Mouse (Mus musculus): ENCODE measurements around the gene Sema5a. TPM values are rescaled to one million over a fixed set of nuclear protein-coding genes. Genes with fewer than 3 reads are reported as not detected.

Sema5a gene
- polyA plus RNA-seq, 1 experiment from 2014 or later = 16.0 TPM

DNA sequence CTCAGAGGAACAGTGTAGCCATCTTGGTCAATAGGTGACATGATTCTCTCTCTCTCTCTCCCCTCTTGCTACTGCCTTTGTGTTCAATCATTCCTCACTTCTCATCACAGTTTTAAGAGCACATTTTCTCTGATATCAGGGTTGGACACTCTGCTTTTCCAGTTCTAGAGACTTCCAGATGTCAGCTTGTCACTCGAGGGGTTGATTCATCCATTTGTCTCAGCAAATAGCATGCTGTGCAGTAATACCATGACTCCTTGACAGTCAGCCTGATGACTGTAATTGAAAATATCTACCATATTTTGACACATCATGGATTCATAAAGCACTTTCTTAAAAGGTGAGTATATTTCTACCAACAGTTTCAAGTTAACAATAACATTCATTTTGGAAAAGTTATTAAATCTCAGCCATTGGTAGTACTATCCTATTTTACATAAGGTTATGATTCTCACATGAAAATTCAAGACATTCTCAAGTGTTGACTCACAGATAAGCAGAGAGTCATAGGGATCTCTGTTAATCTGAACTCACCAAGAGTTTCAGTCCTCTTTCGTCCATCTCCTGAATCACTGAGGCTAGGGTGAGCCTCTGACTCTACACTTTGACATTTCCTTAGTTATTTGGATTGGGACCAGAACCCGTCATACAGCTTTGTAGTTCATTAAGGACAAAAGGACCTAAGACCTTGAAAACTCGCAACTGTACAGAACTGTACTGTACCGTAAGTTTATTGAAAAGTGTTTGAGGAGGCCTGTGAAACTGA is 78.0 kb downstream of the Sema5a start:
- Histone ChIP-seq H3K27ac (no peak overlapping the region), H3K4me2 (replicated peaks) (no peak overlapping the region), H3K9me3 (no peaks in the 10 kb centered on the region), H3K4me1 (replicated peaks) (no peaks in the 10 kb centered on the region), H3K4me3 (replicated peaks) (no peak overlapping the region), H3K36me3 (no peaks in the 10 kb centered on the region), H3K27me3 (replicated peaks) (no peaks in the 10 kb centered on the region), H3K9ac (no peak overlapping the region)
- no peak for ATAC-seq
- WGBS = 88% methylated on average over 5 of the region's 5 CpGs

DNA sequence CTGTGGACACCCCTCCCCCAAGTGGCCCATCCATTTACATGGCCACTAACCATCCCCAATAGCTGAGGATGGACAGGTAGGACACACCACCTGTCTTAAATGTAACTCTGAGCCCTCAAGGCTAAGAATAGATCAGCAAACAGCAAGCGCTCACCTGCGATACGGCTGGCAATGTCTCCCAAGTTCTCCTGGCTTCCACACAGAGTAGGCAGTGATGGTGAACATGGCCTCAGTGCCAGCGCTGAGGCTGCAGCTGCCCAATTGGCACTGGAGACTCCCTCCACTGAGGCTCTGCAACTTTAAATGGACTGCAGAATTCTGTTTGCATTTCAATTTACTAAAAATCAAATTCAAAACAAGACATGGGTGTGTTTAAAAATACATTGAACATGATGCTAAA is 78.6 kb downstream of the Sema5a start:
- Histone ChIP-seq H3K4me3 (replicated peaks) (no peak overlapping the region), H3K36me3 (no peaks in the 10 kb centered on the region), H3K9me3 (no peaks in the 10 kb centered on the region), H3K4me2 (replicated peaks) (no peak overlapping the region), H3K27me3 (replicated peaks) (no peaks in the 10 kb centered on the region), H3K27ac (no peak overlapping the region), H3K4me1 (replicated peaks) (no peaks in the 10 kb centered on the region), H3K9ac (no peak overlapping the region)
- 94% methylated on average over 4 of the region's 4 CpGs for WGBS
- no peak for ATAC-seq

DNA sequence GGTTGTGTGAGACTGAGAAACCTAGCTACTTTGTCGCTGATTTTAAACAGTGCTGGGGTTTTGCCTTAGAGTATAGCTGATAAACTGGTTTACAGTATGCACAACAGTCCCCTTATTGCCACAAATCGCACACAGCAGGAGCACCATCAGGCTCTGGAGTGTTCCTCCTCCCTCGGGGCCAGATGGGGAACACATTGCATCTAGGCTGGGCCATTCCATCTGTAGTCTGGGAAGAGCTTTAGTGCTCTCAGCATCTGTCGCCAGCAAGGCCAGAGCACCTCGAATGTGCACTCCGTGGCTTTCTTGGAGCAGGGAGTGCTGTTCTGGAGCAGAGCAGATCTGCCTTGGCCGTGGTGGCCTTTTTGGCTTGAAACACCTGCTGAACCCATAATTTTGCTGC is 79.5 kb downstream of the Sema5a start:
- Histone ChIP-seq H3K4me2 (replicated peaks) (no peak overlapping the region), H3K27ac (no peak overlapping the region), H3K36me3 (no peaks in the 10 kb centered on the region), H3K27me3 (replicated peaks) (no peaks in the 10 kb centered on the region), H3K4me1 (replicated peaks) (no peaks in the 10 kb centered on the region), H3K9me3 (no peaks in the 10 kb centered on the region), H3K9ac (no peak overlapping the region), H3K4me3 (replicated peaks) (no peak overlapping the region)
- ATAC-seq = no peak
- WGBS = 70% methylated on average over 7 of the region's 7 CpGs

DNA sequence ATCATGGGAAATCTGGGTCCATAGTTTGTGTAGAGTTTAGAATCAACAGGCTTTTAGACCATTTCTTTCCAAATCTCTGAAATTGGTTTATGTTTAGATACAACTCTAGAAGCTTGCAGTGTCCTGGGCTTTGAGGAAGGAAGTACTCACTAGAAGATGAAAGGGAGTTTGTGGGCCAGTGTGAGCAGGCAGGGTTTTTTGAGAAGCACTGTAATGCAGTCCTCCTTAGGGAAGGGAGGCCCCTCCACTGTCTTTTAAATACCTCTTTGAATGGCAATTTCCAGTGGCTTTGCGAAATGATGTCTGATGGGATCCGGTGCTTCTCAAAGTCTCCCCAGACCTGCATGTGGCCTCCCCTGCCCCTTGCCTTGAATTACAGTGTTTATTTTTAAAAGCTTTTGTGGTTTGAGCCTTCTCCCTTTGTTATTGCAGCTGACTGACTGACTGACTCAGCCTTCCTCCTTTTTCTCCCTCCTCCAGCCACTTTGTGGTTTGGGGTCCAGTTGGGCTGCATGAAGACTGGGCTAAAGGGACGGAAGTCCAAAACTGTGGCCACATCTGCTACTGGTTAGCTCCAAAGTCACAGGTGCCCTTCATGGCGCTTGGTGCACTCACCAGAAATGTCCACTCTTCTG is 83.9 kb downstream of the Sema5a start:
- H3K27ac ChIP-seq = no peak overlapping the region
- 76% methylated on average over 4 of the region's 4 CpGs for WGBS
- H3K9me3 ChIP-seq = no peaks in the 10 kb centered on the region
- no peak overlapping the region for H3K4me2 ChIP-seq (replicated peaks)
- H3K4me3 ChIP-seq (replicated peaks) = no peak overlapping the region
- H3K9ac ChIP-seq = no peak overlapping the region
- no peak for ATAC-seq
- no peaks in the 10 kb centered on the region for H3K36me3 ChIP-seq
- H3K4me1 ChIP-seq (replicated peaks) = 0 out of 2 replicates have a peak, but pooled peaks cover 3% of the 10 kb centered on the region
- H3K27me3 ChIP-seq (replicated peaks) = no peaks in the 10 kb centered on the region

DNA sequence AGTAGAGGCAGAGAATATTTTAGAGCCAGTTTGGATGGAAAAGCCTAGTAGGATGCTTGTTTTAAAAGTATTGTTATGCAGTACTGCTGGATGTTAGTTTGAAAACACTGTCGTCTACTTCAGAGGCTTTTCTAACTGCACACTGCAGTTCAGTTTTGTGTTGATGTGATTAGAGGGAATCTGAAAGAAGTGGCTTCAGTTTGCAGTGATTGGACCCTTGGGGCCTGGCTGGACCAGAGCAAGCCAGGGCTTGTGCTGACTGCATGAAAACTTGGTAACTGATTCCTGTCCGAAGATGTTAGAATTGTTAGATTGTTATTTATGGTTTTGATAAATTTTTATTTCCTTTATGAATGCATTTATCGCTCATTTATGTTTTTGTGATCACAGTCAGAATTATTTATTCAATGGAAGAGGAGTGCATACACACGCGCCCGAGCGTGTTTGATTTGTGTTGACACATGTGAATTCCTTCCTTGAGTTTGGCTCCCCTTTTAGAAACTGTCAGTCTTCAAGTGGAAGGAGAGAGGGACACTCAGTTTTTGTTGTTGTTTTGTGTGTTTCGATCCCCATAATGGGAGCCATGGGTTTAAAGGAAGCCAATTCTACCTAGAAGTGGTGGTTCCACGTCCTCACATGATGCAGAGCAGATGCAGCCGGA is 85.2 kb downstream of the Sema5a start:
- no peak overlapping the region for H3K27ac ChIP-seq
- no peak overlapping the region for H3K9ac ChIP-seq
- H3K36me3 ChIP-seq = no peaks in the 10 kb centered on the region
- H3K9me3 ChIP-seq = no peaks in the 10 kb centered on the region
- H3K4me3 ChIP-seq (replicated peaks) = no peak overlapping the region
- no peak overlapping the region for H3K4me2 ChIP-seq (replicated peaks)
- 64% methylated on average over 10 of the region's 10 CpGs for WGBS
- H3K27me3 ChIP-seq (replicated peaks) = no peaks in the 10 kb centered on the region
- 0 out of 2 replicates have a peak, but pooled peaks cover 7% of the 10 kb centered on the region for H3K4me1 ChIP-seq (replicated peaks)
- no peak for ATAC-seq

DNA sequence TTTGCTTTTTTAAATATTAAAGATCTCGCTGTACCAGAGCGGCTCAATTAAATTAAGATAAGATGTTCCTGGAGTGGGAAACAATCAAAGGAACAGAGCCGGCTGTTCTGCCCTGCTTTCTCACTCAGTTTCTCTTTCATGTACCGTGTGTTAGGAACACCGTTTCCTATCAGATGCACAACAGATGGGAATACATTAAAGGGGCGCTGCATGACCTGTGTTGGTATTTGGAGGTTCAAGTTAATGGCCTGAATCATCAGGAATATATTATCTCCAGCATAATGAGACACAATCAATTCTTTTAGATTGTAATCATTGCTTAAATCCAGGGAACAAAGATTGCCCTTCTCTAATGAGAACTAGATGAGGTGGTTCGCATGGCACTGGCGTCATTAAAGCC is 85.8 kb downstream of the Sema5a start:
- 77% methylated on average over 8 of the region's 8 CpGs for WGBS
- H3K4me1 ChIP-seq (replicated peaks) = 0 out of 2 replicates have a peak, but pooled peaks cover 7% of the 10 kb centered on the region
- no peaks in the 10 kb centered on the region for H3K36me3 ChIP-seq
- H3K27ac ChIP-seq = no peak overlapping the region
- ATAC-seq = no peak
- H3K4me2 ChIP-seq (replicated peaks) = no peak overlapping the region
- H3K27me3 ChIP-seq (replicated peaks) = no peaks in the 10 kb centered on the region
- H3K9ac ChIP-seq = no peak overlapping the region
- H3K4me3 ChIP-seq (replicated peaks) = no peak overlapping the region
- H3K9me3 ChIP-seq = no peaks in the 10 kb centered on the region

DNA sequence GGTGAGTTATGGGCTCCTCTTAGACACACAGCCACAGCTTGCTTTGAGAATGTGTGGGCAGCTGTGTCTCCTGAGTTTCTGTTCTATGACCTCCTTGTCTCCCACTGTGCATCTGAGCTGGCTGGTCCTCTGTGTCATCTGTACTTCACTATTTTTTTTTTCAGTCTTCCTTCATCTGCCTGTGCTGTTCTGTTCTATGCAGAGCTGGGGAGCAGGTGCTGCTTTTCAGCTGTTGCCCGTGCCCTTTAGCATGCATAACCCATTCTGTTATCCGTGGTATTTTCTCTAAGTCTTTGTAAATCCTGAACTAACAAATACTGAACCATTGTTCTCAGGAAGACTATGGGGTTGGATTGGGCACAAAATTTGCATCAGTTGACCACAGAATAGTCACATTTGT is 86.4 kb downstream of the Sema5a start:
- Histone ChIP-seq H3K36me3 (no peaks in the 10 kb centered on the region), H3K9me3 (no peaks in the 10 kb centered on the region), H3K4me2 (replicated peaks) (no peak overlapping the region), H3K27ac (no peak overlapping the region), H3K27me3 (replicated peaks) (no peaks in the 10 kb centered on the region), H3K9ac (no peak overlapping the region), H3K4me1 (replicated peaks) (0 out of 2 replicates have a peak, but pooled peaks cover 7% of the 10 kb centered on the region), H3K4me3 (replicated peaks) (no peak overlapping the region)
- ATAC-seq = no peak
- 79% methylated on average over 2 of the region's 2 CpGs for WGBS

DNA sequence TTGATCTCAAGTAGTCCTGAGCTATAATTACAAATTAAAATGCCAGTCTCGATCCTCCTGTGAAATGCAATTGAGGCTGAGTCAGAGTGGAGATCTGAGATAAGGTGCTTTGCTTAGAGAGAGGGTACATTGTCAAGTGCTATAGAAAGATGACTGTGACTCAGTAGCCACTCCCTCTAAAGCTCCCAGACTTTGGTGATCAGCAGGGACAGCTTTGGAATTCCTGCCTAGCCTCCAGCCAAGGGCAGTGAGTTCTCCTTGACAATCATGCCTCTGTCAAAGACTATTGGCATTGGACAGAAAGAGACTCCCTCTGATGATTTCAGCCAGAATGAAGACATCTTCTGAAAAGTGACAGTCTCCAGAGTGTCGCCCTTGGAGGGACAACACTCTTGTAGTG is 88.8 kb downstream of the Sema5a start:
- Histone ChIP-seq H3K4me3 (replicated peaks) (no peak overlapping the region), H3K36me3 (no peaks in the 10 kb centered on the region), H3K9ac (no peak overlapping the region), H3K4me2 (replicated peaks) (no peak overlapping the region), H3K27me3 (replicated peaks) (no peaks in the 10 kb centered on the region), H3K4me1 (replicated peaks) (0 out of 2 replicates have a peak, but pooled peaks cover 7% of the 10 kb centered on the region), H3K27ac (no peak overlapping the region), H3K9me3 (no peaks in the 10 kb centered on the region)
- ATAC-seq = no peak
- 84% methylated on average over 2 of the region's 2 CpGs for WGBS

DNA sequence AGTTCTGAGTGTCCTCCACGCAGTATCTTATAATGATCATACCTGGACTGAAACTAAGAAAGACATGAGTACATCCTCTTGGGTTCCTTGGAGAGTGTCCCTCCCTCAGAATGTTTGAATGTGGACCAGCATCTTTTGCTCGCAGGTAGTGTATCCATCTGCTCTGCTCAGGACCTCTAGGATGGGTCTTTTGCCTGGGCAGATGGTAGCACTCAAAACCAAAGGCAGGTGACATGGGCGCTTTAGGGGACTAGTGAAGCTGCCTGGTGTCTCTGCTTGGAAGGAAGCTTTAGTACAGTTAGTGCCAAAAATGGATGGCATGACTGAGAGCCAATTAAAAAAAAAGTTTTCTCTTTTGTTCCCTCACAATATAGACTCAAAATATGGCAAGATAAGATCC is 93.2 kb downstream of the Sema5a start:
- Histone ChIP-seq H3K4me1 (replicated peaks) (peaks cover 4% of the 10 kb centered on the region; the same call in 1 of the 2 replicates), H3K27me3 (replicated peaks) (no peaks in the 10 kb centered on the region), H3K4me3 (replicated peaks) (no peak overlapping the region), H3K27ac (no peak overlapping the region), H3K9ac (no peak overlapping the region), H3K9me3 (no peaks in the 10 kb centered on the region), H3K4me2 (replicated peaks) (no peak overlapping the region), H3K36me3 (no peaks in the 10 kb centered on the region)
- ATAC-seq = no peak
- WGBS = 89% methylated on average over 3 of the region's 3 CpGs

DNA sequence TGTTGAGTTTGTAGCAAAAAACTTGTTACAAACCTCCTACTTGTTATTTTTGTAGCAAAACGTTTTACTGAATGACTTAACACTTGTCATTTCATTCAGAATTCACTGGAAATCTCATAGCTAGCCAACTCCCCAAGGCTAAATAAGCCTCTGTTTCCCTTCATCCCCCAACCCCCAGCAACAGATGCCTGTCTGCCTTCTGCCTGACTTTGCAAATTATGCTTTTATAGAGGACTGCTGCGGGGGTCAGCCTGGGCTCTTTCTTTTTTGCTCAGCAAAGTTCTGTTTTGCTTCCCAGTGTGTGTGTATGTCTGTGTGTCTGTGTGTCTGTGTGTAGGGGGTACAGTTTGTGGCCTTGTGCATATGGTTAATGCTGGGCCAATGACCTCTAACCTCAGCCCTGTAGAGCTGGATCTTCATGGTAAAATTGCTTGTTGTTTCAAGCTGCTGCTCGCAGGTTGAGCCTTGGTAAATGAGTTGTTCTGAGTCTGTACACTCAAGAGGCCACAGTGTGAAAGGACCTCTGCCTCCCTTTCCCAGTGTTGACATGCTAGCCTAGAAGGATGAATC is 94.2 kb downstream of the Sema5a start:
- Histone ChIP-seq H3K4me3 (replicated peaks) (no peak overlapping the region), H3K4me1 (replicated peaks) (peaks cover 4% of the 10 kb centered on the region; the same call in 1 of the 2 replicates), H3K9me3 (no peaks in the 10 kb centered on the region), H3K9ac (no peak overlapping the region), H3K27ac (no peak overlapping the region), H3K27me3 (replicated peaks) (no peaks in the 10 kb centered on the region), H3K36me3 (no peaks in the 10 kb centered on the region), H3K4me2 (replicated peaks) (no peak overlapping the region)
- WGBS = 54% methylated on average over 3 of the region's 3 CpGs
- ATAC-seq = no peak

DNA sequence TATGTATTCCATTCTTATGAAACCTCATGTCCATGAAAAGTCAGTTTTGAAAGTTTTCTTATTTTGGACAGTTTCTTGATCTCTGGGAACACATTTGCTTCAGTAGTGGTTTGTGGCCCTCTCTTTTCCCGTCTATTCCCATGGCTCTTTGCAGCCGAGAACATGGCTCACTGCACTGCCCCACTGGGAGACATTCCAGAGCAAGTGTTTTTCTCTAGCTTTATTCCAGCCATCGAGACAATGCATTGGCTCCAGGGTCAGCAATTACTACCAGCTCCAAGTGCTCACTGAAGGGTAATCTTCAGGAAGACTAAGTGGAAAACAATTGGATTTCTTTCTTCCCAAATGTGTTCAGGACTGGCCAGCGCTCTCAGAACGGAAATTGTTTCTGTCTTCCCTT is 94.8 kb downstream of the Sema5a start:
- no peak overlapping the region for H3K9ac ChIP-seq

DNA sequence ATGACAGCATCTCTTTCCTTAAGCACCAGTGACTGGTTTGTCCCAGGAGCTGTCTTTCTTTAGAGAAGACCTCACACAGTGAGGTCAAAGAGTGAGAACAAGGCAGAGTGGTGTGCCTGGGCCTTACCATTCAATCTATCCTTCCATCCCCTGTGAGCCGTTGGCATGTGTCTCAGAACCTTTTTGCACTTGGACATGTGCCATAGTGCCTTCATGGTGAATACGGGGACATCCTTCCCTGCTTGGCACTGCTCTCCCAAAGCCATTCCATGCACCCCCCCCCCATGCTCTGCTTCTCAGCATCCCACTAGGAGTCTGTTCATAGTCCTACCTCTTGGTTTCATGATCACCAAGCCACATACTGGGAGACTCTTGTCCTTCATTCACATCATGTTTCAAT is 96.8 kb downstream of the Sema5a start:
- no peak for ATAC-seq
- Histone ChIP-seq H3K4me3 (replicated peaks) (no peak overlapping the region), H3K27me3 (replicated peaks) (no peaks in the 10 kb centered on the region), H3K9me3 (no peaks in the 10 kb centered on the region), H3K4me1 (replicated peaks) (no peaks in the 10 kb centered on the region; the same call in 1 of the 2 replicates), H3K36me3 (no peaks in the 10 kb centered on the region), H3K9ac (no peak overlapping the region), H3K27ac (no peak overlapping the region), H3K4me2 (replicated peaks) (no peak overlapping the region)
- 75% methylated on average over 2 of the region's 2 CpGs for WGBS

More for the DNA sequence above, 94.8 kb downstream of the Sema5a start:
- Histone ChIP-seq H3K4me1 (replicated peaks) (peaks cover 1% of the 10 kb centered on the region; the same call in 1 of the 2 replicates), H3K9me3 (no peaks in the 10 kb centered on the region), H3K4me2 (replicated peaks) (no peak overlapping the region), H3K27me3 (replicated peaks) (no peaks in the 10 kb centered on the region), H3K4me3 (replicated peaks) (no peak overlapping the region), H3K27ac (no peak overlapping the region), H3K36me3 (no peaks in the 10 kb centered on the region)
- ATAC-seq = no peak
- WGBS = 59% methylated on average over 5 of the region's 5 CpGs

All from intestine, embryonic 15.5 days (tissue).